Mouse (Mus musculus) thymus, adult 2 months (tissue): ENCODE data around the gene Rnf4. TPM values are rescaled to one million over a fixed set of nuclear protein-coding genes. Genes with fewer than 3 reads are reported as not detected.

Experiments used
- DNase-seq: peaks from one replicate; pipeline ENCODE4 v3.0.0; 2021
- H3K27ac ChIP-seq: fragments of 200-500 bp; 2 replicates; pipeline ENCODE4 v1.5.1; 2012; ENCODE audit warnings: low read length, control low read depth; ENCODE audit not compliant: control insufficient read depth, insufficient read depth
- H3K27me3 ChIP-seq: fragments of 200-500 bp; 2 replicates; pipeline ENCODE4 v1.6.1; 2012; ENCODE audit warnings: mild to moderate bottlenecking, low read length, moderate library complexity, mixed read lengths; ENCODE audit not compliant: control insufficient read depth, insufficient read depth
- H3K36me3 ChIP-seq: fragments of 200-500 bp; 2 replicates; pipeline ENCODE4 v1.6.1; 2012; ENCODE audit warnings: mild to moderate bottlenecking, low read length, moderate library complexity; ENCODE audit not compliant: control insufficient read depth, insufficient read depth
- H3K4me1 ChIP-seq: fragments of 200-500 bp; replicated peaks from 2 replicates; pipeline ENCODE4 v1.6.1; 2012; ENCODE audit warnings: low read length; ENCODE audit not compliant: control insufficient read depth, insufficient read depth
- H3K4me3 ChIP-seq: fragments of 200-500 bp; 2 replicates; pipeline ENCODE4 v1.5.1; 2012; ENCODE audit warnings: mild to moderate bottlenecking, low read length, control low read depth, moderate library complexity; ENCODE audit not compliant: control insufficient read depth, insufficient read depth
- CTCF ChIP-seq: fragments of 200-500 bp; IDR thresholded peaks from 2 replicates; pipeline ENCODE4 v1.5.1; 2012; ENCODE audit warnings: mild to moderate bottlenecking, control low read depth, low read length, moderate library complexity, borderline replicate concordance; ENCODE audit not compliant: control insufficient read depth, poor library complexity, insufficient read depth; ENCODE audit errors: extremely low read depth
- POLR2A ChIP-seq: fragments of 200-500 bp; IDR thresholded peaks from 2 replicates; pipeline ENCODE4 v1.6.1; 2012; ENCODE audit warnings: mild to moderate bottlenecking, low read length, control low read depth, moderate library complexity; ENCODE audit not compliant: control insufficient read depth, poor library complexity, insufficient read depth; ENCODE audit errors: extremely low read depth
- WGBS: fragments of 180-500 bp; shearing (Covaris S2); methylation state at CpG from one replicate; pipeline ENCODE4 v1.1.7; 2018; 5-methylcytosine and 5-hydroxymethylcytosine counted together
- polyA plus RNA-seq: library from polyadenylated mRNA; depleted of rRNA; stranded (reverse); fragments of >200 nt; gene quantifications from 2 replicates; pipeline ENCODE4 v1.2.3, GENCODE M21; 2012

The Rnf4 gene
- polyA plus RNA-seq, 1 experiment = 125 TPM

DNA sequence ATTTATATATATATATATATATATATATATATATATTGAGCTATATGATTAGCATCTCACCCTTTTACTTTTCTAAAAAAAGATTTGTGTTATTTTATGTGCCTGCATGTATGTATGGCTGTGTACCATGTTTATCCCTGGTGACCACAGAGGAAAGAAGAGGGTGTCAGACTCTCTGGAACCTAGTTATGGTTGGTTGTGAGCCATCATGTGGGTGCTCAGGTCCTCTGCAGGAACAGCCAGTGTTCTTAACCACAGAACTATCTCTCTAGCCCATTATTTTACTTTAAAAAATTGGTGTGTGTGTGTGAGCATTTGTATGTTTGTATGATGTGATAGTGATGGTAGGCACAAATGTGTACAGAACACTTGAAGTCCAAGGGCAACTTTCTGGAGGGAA, 42.7 kb downstream of the Rnf4 start:
- TF ChIP-seq CTCF (no peak), POLR2A (no peak)
- Histone ChIP-seq H3K36me3 (no peaks in the 10 kb centered on the region), H3K4me3 (no peak overlapping the region), H3K4me1 (0 out of 2 replicates have a peak, but pooled peaks cover 2% of the 10 kb centered on the region), H3K27ac (no peak overlapping the region), H3K27me3 (no peaks in the 10 kb centered on the region)
- no peak for DNase-seq

- Histone ChIP-seq H3K4me3 (no peak overlapping the region), H3K27ac (no peak overlapping the region), H3K27me3 (no peaks in the 10 kb centered on the region), H3K4me1 (0 out of 2 replicates have a peak, but pooled peaks cover 2% of the 10 kb centered on the region), H3K36me3 (peaks cover 6% of the 10 kb centered on the region)
- WGBS = 90% methylated on average over 2 of the region's 2 CpGs
- no peak for DNase-seq
- TF ChIP-seq POLR2A (no peak), CTCF (no peak)
Measured at GRCm38 (mm10) chr5:34381700-34382099, 45.6 kb downstream of the Rnf4 start.

GRCm38 (mm10) chr5:34385616-34386015, 49.5 kb downstream of the Rnf4 start:
- no peak overlapping the region for H3K27ac ChIP-seq
- TF ChIP-seq CTCF = no peak
- 98% methylated on average over 5 of the region's 5 CpGs for WGBS
- no peak for DNase-seq
- H3K27me3 ChIP-seq = no peaks in the 10 kb centered on the region
- H3K36me3 ChIP-seq = peaks cover 6% of the 10 kb centered on the region
- H3K4me1 ChIP-seq = no peaks in the 10 kb centered on the region
- no peak overlapping the region for H3K4me3 ChIP-seq

DNA sequence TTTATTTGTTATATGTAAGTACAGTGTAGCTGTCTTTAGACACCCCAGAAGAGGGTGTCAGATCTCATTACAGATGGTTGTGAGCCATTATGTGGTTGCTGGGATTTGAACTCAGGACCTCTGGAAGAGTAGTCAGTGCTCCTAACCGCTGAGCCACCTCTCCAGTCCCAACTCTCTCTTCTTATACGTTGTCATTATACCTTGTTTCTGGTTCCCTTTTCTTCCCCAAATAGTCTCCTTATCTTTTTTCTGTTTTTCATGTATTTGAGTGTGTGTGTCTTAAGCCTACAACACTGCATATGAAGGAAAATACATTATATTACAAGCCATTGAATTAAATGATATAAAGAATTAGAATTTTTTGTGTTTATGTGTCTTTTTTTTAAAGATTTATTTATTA, 50.7 kb downstream of the Rnf4 start:
- Histone ChIP-seq H3K4me1 (no peaks in the 10 kb centered on the region), H3K4me3 (no peak overlapping the region), H3K27ac (no peak overlapping the region), H3K36me3 (peaks cover 6% of the 10 kb centered on the region), H3K27me3 (no peaks in the 10 kb centered on the region)
- TF ChIP-seq POLR2A (no peak), CTCF (no peak)
- DNase-seq = no peak
- 99% methylated on average over 2 of the region's 2 CpGs for WGBS

- no peaks in the 10 kb centered on the region for H3K27me3 ChIP-seq
- TF ChIP-seq POLR2A = no peak
- no peak for TF ChIP-seq CTCF
- no peak overlapping the region for H3K27ac ChIP-seq
- no peak for DNase-seq
- WGBS = 95% methylated on average over 8 of the region's 8 CpGs
- H3K4me1 ChIP-seq = no peaks in the 10 kb centered on the region
- H3K36me3 ChIP-seq = no peaks in the 10 kb centered on the region
- H3K4me3 ChIP-seq = no peak overlapping the region
Measured at GRCm38 (mm10) chr5:34393251-34393650, 57.2 kb downstream of the Rnf4 start.

- Histone ChIP-seq H3K27ac (no peak overlapping the region), H3K4me1 (no peaks in the 10 kb centered on the region), H3K27me3 (no peaks in the 10 kb centered on the region), H3K36me3 (no peaks in the 10 kb centered on the region), H3K4me3 (no peak overlapping the region)
- WGBS = 91% methylated on average over 1 of the region's 1 CpGs
- DNase-seq = no peak
- TF ChIP-seq CTCF (no peak), POLR2A (no peak)
Measured at GRCm38 (mm10) chr5:34395347-34395746, 59.3 kb downstream of the Rnf4 start.

DNA sequence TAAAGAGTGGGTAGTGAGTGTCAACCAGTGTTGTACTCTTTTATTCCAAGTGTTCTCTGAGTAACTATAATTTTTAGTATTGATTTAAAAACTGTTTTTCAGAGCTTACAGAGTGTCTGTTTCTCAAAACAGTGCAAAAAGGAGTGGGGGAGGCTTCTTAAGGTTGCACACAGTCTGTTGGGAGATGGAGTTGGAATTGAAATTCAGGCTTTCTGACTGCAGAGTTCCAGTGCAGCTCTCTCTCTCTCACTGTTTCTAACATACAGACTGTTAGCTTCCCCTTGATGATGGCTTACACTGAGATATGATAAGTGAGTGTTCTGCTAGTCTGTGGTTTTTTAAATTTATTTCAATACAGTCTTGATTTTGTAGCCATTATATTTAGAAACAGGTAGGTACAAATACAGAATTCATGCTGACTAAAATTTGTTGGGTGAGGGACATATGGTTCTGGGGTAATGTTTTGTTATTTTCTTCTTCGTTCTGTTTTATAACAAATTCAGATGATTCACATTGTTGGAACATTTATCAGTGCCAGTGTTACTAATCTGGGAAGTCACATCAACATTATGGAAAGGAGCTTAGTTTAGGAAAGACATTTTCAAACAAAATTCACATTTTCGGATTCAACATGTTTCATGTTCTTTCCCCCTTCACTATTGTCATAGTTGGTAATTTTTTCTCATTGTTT, 59.9 kb downstream of the Rnf4 start:
- no peaks in the 10 kb centered on the region for H3K27me3 ChIP-seq
- H3K27ac ChIP-seq = no peak overlapping the region
- DNase-seq = no peak
- 95% methylated on average over 2 of the region's 2 CpGs for WGBS
- no peaks in the 10 kb centered on the region for H3K36me3 ChIP-seq
- H3K4me1 ChIP-seq = no peaks in the 10 kb centered on the region
- TF ChIP-seq POLR2A (no peak), CTCF (no peak)
- H3K4me3 ChIP-seq = no peak overlapping the region
